Mouse (Mus musculus): ENCODE results near the gene Calcoco1. TPM values are rescaled to one million over a fixed set of nuclear protein-coding genes. Genes with fewer than 3 reads are reported as not detected.
"Not testable (repeated sequence)": the region's sequence is repeated elsewhere in the genome, so short reads cannot be mapped to it uniquely, and the experiment has no call there.

Calcoco1 gene
- polyA plus RNA-seq, 2 experiments from 2014 or later = 37.8 to 60.1 TPM

DNA sequence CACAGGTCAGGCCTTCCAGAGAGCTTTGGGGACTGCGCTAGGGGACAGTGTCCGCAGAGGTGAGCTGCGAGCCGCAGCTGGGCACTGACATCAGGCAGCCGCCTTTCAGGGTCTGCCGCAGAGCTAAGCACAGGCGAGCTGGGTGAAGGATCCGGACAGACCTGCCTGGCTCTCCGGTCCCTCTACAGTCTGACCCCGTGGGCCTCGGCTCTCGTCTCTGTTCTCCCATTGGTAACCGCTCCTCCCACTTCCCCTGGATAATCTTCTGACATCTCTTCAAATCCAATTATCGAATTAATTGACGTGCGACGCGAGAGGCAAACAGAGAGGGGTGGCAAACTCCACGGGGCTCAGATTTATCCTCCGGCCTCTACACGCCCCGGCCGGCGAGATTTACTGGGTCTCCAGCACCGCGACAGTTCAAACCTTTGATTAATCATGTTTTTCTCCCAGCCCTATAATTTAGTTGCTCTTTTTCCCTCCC lies 29.6 kb downstream of the Calcoco1 start:
- no peak for ATAC-seq

DNA sequence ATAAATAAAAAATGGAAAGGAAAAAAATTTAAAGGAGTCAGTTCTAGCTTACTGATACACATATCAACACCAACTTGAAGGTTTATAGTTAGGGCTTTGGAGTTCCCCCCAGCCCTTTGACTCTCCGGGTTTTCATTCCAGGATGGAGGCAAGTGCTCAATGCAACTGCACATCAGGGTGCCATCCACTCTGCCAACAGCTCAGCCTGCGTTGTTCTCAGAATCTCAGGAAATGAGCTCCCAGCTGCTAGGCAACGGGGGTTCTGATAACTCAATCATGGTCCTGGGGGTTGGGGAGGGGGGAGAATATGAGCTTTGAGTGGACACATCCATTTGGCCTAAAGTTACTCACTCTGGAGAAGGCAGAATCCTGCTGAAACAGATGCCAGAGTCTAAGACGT lies 36.2 kb downstream of the Calcoco1 start:
- no peak for ATAC-seq

DNA sequence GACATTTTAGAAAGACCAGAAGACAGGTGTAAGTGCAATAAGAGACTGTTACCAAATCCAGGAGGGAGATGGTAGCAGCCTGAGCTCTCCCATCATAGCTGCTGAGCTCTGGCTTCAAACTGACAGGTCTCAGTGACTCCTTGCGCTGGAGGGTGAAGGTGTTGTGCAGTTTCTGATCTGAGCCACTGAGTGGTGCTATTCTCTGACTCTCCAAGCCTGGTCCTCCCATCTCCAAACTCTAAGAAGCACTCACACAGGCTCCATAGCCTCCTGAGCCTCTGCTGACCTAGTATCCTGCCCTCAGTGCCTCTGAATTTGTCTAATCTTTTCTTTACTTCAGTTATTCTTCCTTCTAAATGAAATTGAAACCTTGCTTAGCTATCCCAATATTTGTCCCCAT lies 38.3 kb downstream of the Calcoco1 start:
- no peak for ATAC-seq

DNA sequence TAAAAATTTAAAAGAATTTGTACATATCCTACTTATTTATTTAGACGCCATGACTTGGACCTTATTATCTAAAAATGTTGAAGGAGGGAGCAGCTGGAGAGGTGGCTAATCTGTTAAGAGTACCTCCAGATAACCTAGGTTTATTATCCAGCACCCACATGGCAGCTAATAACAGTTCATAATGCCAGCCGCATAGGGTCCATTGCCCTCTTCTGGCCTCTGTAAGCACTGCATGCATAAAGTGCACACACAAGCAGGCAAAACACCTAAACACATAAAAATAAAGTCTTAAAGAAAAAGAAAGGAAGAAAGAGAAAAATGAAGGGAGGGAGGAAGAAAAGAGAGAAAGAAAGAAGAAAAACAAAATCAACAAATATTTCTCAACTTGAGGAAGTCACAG lies 45.6 kb downstream of the Calcoco1 start:
- no peak for ATAC-seq

DNA sequence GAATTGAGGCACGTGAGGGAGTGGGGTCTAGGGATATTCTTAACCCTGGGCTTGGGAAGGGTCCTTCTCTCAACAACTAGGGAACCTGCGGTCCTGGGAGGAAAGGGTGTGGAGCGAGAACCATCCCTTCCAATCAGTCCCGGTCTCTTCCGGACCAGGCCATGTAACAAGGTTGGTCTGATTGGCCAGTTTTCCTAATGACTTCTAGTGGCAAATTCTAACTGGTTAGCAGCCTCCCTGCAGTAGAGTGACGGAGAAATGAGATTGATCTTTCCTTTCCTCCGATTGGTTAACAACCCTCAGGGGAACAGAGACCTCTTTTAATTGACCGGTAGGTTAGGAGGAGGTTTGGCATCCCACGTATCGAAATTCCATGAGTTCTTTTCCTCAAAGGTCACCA lies 48.4 kb downstream of the Calcoco1 start:
- ATAC-seq = no peak

DNA sequence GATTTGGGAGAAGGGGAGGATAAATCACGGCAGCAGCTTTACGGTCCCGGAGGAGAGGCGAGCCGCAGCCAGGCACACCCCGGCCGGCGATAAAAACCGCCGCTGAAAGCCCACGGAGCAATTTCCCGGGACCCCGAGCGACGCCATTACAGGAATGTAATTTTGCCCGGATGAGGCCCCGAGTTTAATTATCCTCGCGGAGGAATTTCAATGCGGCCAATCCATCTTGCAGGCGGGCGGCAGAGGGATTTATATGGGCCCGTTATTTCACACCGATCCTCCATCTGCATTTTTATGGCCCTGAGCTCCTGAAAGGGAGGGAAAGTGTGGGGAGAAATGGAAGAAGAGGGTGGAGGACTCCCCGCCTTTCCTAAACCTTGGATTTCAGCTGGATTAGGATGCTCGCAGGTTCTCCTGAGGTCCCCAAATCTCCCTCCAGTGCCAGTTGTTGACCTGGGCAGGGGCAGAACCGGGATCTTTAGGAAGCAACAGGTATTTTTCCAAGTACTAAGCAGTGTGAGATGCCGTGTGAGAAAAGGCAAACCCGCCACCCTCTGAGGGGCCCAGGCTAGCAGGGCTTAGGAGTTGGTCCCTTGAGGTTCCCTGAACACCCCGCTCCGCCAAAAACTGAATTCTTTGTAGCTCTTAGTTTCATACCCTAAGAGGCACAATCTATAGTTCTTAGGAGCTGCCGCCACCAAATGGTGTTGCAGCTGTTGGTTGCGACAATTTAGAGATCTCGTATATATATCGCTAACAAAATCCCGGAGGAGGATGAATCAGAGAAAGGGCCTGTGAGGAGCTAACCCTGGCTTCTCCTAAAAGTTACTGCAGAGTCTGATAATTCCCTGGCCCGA lies 49.5 kb downstream of the Calcoco1 start, which contains the start of gene Atp5g2:
Gene Atp5g2 (minus strand): TSS at position 138 of the 857 bp plus-strand sequence.
- ATAC-seq = no peak

DNA sequence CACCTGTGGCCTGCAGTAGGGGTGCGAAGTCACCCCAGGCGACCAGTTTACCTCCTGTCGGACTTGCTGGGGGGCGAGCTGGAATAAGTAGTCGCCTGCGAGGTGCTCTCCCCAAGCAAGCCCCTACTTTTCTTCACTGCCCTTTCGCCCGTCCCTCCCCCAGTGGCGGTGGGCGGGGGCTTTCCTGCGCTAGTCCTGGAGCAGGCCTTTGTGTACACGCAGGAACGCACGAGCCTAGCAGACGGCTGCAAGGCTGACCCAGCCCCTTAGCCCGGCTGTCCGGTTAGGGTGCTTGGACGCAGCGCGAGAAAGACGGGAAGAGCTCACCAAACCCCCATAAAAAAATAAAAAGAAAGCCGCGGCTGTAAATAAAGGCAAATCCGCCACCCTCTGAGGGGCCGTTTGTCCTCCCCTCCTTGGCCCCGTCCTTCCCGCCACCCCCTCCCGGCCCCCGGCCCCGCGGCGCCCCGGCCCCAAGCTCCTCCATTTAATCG lies 50.2 kb downstream of the Calcoco1 start:
- no peak for ATAC-seq

DNA sequence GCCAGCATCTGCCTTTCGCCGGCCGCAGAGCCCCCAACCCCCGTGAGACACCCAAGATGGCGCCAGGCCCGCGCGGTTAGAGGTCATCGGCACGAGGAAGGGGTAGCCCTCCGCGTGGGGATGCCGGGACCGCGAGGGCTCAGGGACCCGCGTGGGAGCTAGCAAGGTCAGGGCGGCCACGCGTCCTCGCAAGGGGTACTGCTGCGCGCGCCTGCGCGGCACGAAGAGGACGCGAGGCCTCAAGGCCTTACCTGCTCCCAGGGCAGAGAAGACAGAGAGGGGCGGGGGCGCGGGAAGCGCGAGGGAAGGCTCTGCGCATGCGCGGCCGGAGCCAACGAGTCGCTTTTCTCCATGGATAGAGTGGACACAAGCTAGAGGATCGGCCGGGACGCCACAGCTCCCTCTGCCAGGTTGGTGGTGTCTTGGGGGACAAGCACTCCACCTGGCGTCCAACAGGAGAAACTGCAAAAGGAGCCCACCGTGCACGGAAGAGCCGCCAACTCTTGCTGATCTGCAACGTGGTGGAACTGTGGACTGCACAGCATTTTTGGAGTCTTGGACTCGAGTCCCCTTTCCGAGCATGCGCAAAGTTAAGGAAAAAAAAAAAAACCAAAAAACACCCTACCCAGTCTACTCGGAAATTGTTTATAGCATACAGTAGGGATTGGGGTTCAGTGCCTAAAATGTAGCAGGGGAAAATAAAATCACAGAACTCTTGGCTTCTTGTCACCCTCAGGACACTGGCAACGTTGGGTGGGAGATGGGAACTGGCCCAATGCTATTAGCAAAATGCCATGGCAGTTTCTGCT lies 51.0 kb downstream of the Calcoco1 start:
- peak; percentile 93 for ATAC-seq

DNA sequence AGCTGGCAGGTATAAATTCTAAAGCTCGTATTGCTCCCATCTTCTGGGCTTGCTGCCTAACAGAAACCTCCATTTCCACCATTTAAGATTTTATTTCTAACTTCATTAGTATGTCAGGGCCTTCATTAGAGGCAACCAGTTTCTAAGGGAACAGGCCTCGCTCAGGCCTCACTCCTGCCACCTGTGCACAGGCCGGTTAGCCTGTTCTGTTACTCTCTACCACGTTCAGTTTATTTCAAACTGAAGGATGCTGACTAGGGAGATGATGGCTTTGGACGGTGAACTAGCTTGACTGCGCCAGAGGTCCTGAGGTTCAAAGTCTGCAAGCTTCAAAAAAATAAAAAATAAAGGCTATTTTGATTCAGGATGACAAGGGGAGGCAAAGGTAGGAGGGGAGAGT lies 51.7 kb downstream of the Calcoco1 start:
- ATAC-seq = no peak

DNA sequence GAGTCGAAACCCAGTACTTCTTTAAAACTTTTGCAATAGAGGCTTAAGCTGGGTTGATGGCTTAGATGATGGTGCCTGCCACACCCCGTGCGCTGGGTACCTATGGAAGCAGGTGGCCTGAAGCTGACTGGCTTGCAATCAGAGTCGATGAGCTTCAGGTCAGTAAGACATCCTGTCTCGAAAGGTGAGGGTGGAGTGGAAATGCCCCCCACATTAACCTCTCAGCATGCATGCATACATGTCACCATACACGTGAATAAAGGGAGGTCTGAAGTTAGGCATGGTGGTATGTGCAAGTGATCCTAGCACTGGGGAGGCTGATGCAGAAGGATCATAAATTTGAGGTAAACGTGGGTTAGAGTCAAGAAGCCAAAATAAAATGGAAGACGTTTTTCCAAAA lies 52.4 kb downstream of the Calcoco1 start:
- no peak for ATAC-seq

DNA sequence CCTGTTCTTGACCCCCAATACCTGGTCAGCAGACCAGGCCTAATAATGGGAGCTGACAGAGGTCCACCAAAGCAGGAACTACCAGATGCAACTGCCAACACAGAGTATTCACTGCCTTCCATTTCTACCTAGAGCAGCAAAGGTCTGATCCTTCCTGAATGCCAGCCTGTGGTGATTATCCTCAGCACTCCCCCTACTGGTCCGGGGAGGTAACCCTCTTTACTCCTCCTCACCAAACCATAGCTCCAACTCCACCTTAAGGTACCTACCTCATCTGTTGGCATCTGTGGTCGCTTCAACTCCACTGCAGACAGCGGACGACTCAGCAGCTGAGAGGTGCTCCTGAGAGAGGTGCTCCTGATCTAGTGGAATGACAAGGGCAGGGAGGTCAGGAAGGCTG lies 56.5 kb downstream of the Calcoco1 start:
- ATAC-seq = peak; percentile 87

DNA sequence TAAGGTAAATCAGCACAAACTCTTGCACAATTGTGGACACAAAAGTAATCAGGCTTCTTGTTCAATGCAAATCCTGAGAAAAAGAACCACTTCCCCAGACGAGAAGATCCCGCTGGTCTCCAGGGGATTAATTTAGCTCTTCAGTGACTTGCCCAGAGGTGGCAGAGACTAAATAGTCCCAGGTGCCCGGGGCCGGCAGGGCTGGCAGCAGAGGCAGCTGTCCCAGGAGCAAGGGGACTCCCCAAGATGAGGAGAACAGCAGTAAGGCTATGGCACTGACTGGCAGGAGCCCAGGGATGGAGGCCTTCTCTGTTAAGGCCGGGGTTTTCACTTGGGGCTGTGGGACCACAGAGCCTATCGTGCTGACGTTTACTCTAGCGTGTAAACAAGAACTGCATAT lies 58.2 kb downstream of the Calcoco1 start:
- ATAC-seq = no peak

DNA sequence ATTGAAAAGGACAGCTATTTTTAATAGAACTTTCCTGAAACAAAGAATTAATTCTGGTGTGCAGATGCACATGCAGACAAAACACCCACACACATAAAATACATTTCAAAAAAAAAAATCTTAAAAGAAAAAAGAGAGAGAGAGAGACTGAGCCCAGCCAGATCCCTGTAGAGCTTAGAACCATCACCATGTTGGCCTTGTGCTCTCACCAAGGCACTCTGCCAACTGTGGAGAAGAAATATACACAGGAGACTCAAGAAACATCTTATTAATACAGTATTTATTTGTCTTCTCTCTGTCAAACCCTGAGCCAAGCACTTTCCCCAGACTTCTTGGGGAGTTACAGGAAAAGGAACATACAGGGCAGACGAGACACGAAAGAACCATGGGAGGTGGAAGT lies 59.4 kb downstream of the Calcoco1 start:
- ATAC-seq = not testable (repeated sequence)

DNA sequence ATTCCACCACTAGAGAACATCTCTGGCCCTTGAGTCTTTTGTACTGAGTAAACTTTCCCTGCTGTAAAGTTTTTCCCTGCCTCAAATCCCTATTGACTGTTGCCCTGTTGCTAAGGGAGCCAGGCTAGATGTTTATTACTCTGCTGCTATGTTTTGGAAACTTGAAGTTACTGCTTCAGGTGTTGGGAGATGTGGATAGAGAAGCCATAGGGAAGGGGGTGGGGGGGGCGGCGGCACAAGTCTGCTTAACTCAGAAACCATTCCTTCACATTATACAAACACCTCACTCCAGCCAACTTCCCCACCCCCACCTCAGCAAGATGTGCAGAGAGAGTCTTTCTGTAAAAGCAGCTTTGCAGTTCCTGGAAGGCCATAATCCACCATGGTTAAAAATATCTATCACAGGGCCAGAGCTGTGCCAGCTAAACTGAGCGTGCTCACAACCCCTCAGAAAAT lies 64.0 kb downstream of the Calcoco1 start:
- no peak for ATAC-seq

Other genes starting within 250 kb of the Calcoco1 start
- gene Gm10337, start 218.5 kb downstream of the Calcoco1 start, polyA plus RNA-seq (2017; shearing (Covaris generic)) = not detected
- gene Map3k12, start 205.1 kb downstream of the Calcoco1 start, polyA plus RNA-seq (2017; shearing (Covaris generic)) = 1 to 10 TPM; 6.8 to 8.1 TPM
- 10 to 100 TPM; 24.9 to 41.9 TPM for gene Tarbp2, start 204.0 kb downstream of the Calcoco1 start, polyA plus RNA-seq (2017; shearing (Covaris generic))
- 1 to 10 TPM; 4.6 to 5.5 TPM for gene Npff, start 197.2 kb downstream of the Calcoco1 start, polyA plus RNA-seq (2017; shearing (Covaris generic))
- 1 to 10 TPM in 1 of 2 experiments, not detected in 1; 1.5 TPM for gene Gm28047, start 97.1 kb downstream of the Calcoco1 start, polyA plus RNA-seq (2017; shearing (Covaris generic))
- 10 to 100 TPM; 41.4 to 42.2 TPM for gene Atf7, start 96.7 kb downstream of the Calcoco1 start, polyA plus RNA-seq (2017; shearing (Covaris generic))
- gene Atp5g2, start 49.8 kb downstream of the Calcoco1 start, polyA plus RNA-seq (2017; shearing (Covaris generic)) = 10 to 100 TPM; 59.6 to 89.5 TPM
- gene Hoxc13, start 198.9 kb upstream of the Calcoco1 start, polyA plus RNA-seq (2017; shearing (Covaris generic)) = not detected
- not detected for gene Hoxc12, start 214.6 kb upstream of the Calcoco1 start, polyA plus RNA-seq (2017; shearing (Covaris generic))
- not detected for gene Hoxc11, start 232.2 kb upstream of the Calcoco1 start, polyA plus RNA-seq (2017; shearing (Covaris generic))
- not detected for gene Hoxc10, start 244.6 kb upstream of the Calcoco1 start, polyA plus RNA-seq (2017; shearing (Covaris generic))
- gene Hoxc5, start 245.3 kb upstream of the Calcoco1 start, polyA plus RNA-seq (2017; shearing (Covaris generic)) = not detected